Mouse (Mus musculus) embryonic facial prominence, embryonic 13.5 days (tissue): ENCODE measurements around the gene Ifnar2. TPM values are rescaled to one million over a fixed set of nuclear protein-coding genes. Genes with fewer than 3 reads are reported as not detected.
"Not testable (repeated sequence)": the region's sequence is repeated elsewhere in the genome, so short reads cannot be mapped to it uniquely, and the experiment has no call there.

Source experiments
- ATAC-seq: fragments of 200-750 bp; cut with Nextera tagmentation; 2 replicates; pipeline ENCODE4 v1.8.0; 2017; ENCODE audit warnings: low read depth; ENCODE audit not compliant: insufficient number of reproducible peaks, insufficient read depth, low FRiP score, low TSS enrichment
- H3K27ac ChIP-seq: fragments of 300-500 bp; sonication (generic); 2 replicates; pipeline ENCODE4 v1.5.1; 2015; ENCODE audit warnings: moderate library complexity, mild to moderate bottlenecking, inconsistent platforms
- H3K27me3 ChIP-seq: fragments of 300-500 bp; sonication (generic); 2 replicates; pipeline ENCODE4 v1.6.1; 2015; ENCODE audit warnings: mild to moderate bottlenecking, inconsistent platforms
- H3K36me3 ChIP-seq: fragments of 300-500 bp; sonication (generic); 2 replicates; pipeline ENCODE4 v1.6.1; 2015; ENCODE audit warnings: mild to moderate bottlenecking, inconsistent platforms
- H3K4me1 ChIP-seq: fragments of 300-500 bp; sonication (generic); 2 replicates; pipeline ENCODE4 v1.6.1; 2015; ENCODE audit warnings: inconsistent platforms
- H3K4me2 ChIP-seq: fragments of 300-500 bp; sonication (generic); 2 replicates; pipeline ENCODE4 v1.6.1; 2015; ENCODE audit warnings: moderate library complexity, mild to moderate bottlenecking, inconsistent platforms
- H3K4me3 ChIP-seq: fragments of 300-500 bp; sonication (generic); 2 replicates; pipeline ENCODE4 v1.5.1; 2015; ENCODE audit warnings: mild to moderate bottlenecking, inconsistent platforms
- H3K9ac ChIP-seq: fragments of 300-500 bp; sonication (generic); 2 replicates; pipeline ENCODE4 v1.6.1; 2015; ENCODE audit warnings: mild to moderate bottlenecking, inconsistent platforms
- H3K9me3 ChIP-seq: fragments of 300-500 bp; sonication (generic); 2 replicates; pipeline ENCODE4 v1.6.1; 2016; ENCODE audit warnings: inconsistent platforms
- WGBS: fragments of 180-500 bp; shearing (Covaris S2); methylation state at CpG from one replicate; pipeline ENCODE4 v1.1.7; 2015; ENCODE audit warnings: mixed read lengths; 5-methylcytosine and 5-hydroxymethylcytosine counted together
- polyA plus RNA-seq: library from polyadenylated mRNA; unstranded; fragments of >200 nt; fragmentation: Nextera tagmentation; extraction: Ambion mirVana; gene quantifications from 2 replicates; pipeline ENCODE4 v1.2.1, GENCODE M21; 2015

Ifnar2 gene
- polyA plus RNA-seq, 1 experiment from 2014 or later: 55.6 TPM

GRCm38 (mm10) chr16:91438081-91438480 lies 65.5 kb downstream of the Ifnar2 start:
- ATAC-seq: no peak
- no peaks in the 10 kb centered on the region for H3K9me3 ChIP-seq

GRCm38 (mm10) chr16:91438599-91438998 lies 66.0 kb downstream of the Ifnar2 start:
- H3K36me3 ChIP-seq, H3K9ac ChIP-seq, H3K4me2 ChIP-seq, H3K9me3 ChIP-seq, H3K4me1 ChIP-seq, ATAC-seq, H3K27ac ChIP-seq, H3K4me3 ChIP-seq, H3K27me3 ChIP-seq: not testable (repeated sequence)
- 85% methylated on average over 1 of the region's 1 CpGs for WGBS

More at GRCm38 (mm10) chr16:91438081-91438480, 65.5 kb downstream of the Ifnar2 start:
- no peaks in the 10 kb centered on the region for H3K27me3 ChIP-seq
- H3K4me1 ChIP-seq: peaks cover 5% of the 10 kb centered on the region; the same call in 1 of the 2 replicates
- WGBS: 77% methylated on average over 3 of the region's 3 CpGs
- no peak overlapping the region for H3K27ac ChIP-seq
- no peak overlapping the region for H3K4me3 ChIP-seq
- H3K36me3 ChIP-seq: no peaks in the 10 kb centered on the region
- no peak overlapping the region for H3K9ac ChIP-seq
- H3K4me2 ChIP-seq: no peak overlapping the region

DNA sequence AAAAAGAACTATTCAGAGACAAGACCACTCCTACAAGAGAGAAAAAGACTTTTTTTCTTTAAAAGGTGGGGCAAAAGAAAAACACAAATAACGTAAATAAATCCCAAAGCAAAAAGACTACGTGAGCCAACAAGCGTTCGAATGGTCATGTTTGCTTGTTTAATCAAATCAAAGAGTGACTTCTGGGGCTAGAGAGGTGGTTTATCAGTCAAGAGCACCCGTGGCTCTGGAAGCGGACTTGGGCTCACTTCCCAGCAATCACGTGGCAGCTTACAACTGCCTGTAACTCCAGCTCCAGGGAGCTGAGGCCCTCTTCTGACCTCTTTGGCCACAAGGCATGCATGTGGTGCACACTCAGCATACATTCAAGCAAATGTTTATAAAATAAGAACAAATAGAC lies 68.8 kb downstream of the Ifnar2 start:
- 61% methylated on average over 7 of the region's 7 CpGs for WGBS
- ATAC-seq: no peak
- no peak overlapping the region for H3K27ac ChIP-seq

GRCm38 (mm10) chr16:91441811-91442240 lies 69.2 kb downstream of the Ifnar2 start:
- ATAC-seq: no peak
- Histone ChIP-seq H3K4me2 (no peak overlapping the region), H3K4me3 (no peak overlapping the region), H3K9ac (no peak overlapping the region), H3K36me3 (no peaks in the 10 kb centered on the region), H3K9me3 (no peaks in the 10 kb centered on the region), H3K4me1 (peaks cover 5% of the 10 kb centered on the region), H3K27ac (no peak overlapping the region; the same call in 1 of the 2 replicates), H3K27me3 (no peaks in the 10 kb centered on the region)
- WGBS: 82% methylated on average over 7 of the region's 7 CpGs

More for the DNA sequence above, 68.8 kb downstream of the Ifnar2 start:
- Histone ChIP-seq H3K9me3 (no peaks in the 10 kb centered on the region), H3K4me1 (peaks cover 5% of the 10 kb centered on the region; the same call in 1 of the 2 replicates), H3K9ac (no peak overlapping the region), H3K36me3 (no peaks in the 10 kb centered on the region), H3K4me2 (no peak overlapping the region), H3K4me3 (no peak overlapping the region), H3K27me3 (no peaks in the 10 kb centered on the region)

- H3K36me3 ChIP-seq: no peaks in the 10 kb centered on the region
- no peak for ATAC-seq
- H3K27me3 ChIP-seq: no peaks in the 10 kb centered on the region
- H3K27ac ChIP-seq: no peak overlapping the region
- H3K4me1 ChIP-seq: peaks cover 12% of the 10 kb centered on the region
- no peaks in the 10 kb centered on the region for H3K9me3 ChIP-seq
- WGBS: 65% methylated on average over 4 of the region's 4 CpGs
- no peak overlapping the region for H3K4me2 ChIP-seq
- H3K4me3 ChIP-seq: no peak overlapping the region
- no peak overlapping the region for H3K9ac ChIP-seq
Measured at GRCm38 (mm10) chr16:91442446-91442845, 69.9 kb downstream of the Ifnar2 start.

- ATAC-seq: no peak
- Histone ChIP-seq H3K27me3 (no peaks in the 10 kb centered on the region), H3K9me3 (no peaks in the 10 kb centered on the region), H3K4me2 (no peak overlapping the region), H3K27ac (no peak overlapping the region), H3K9ac (no peak overlapping the region), H3K4me3 (no peak overlapping the region), H3K36me3 (no peaks in the 10 kb centered on the region), H3K4me1 (peaks cover 14% of the 10 kb centered on the region)
- WGBS: 39% methylated on average over 8 of the region's 8 CpGs
Measured at GRCm38 (mm10) chr16:91443211-91443611, 70.6 kb downstream of the Ifnar2 start.

DNA sequence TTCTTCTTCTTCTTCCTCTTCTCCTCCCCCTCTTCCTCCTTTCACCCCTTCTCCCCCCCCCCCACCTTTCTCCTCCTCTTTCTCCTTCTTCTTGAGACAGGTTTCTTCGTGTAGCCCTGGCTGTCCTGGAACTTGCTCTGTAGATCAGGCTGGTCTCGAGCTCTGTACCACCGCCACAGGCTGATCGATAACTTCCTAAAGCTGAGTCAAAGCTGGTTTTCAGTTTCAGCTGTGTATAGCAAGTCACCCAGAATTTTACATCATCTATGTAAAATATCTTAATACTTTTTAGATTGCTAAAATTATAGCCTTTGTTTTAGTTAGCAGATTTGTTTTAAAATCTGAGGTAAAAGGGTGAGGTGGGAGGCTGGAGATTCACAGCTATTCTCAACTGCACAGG lies 72.3 kb downstream of the Ifnar2 start:
- Histone ChIP-seq H3K4me1 (peaks cover 14% of the 10 kb centered on the region), H3K27me3 (no peaks in the 10 kb centered on the region), H3K36me3 (no peaks in the 10 kb centered on the region), H3K27ac (no peak overlapping the region), H3K4me2 (no peak overlapping the region), H3K4me3 (no peak overlapping the region), H3K9ac (no peak overlapping the region), H3K9me3 (no peaks in the 10 kb centered on the region)
- ATAC-seq: no peak
- WGBS: 87% methylated on average over 4 of the region's 4 CpGs

GRCm38 (mm10) chr16:91445566-91445965 lies 73.0 kb downstream of the Ifnar2 start:
- ATAC-seq: no peak
- H3K27ac ChIP-seq: no peak overlapping the region
- H3K36me3 ChIP-seq: no peaks in the 10 kb centered on the region
- H3K27me3 ChIP-seq: no peaks in the 10 kb centered on the region
- 85% methylated on average over 5 of the region's 5 CpGs for WGBS
- no peak overlapping the region for H3K4me2 ChIP-seq
- H3K4me1 ChIP-seq: peaks cover 14% of the 10 kb centered on the region
- no peak overlapping the region for H3K9ac ChIP-seq
- H3K9me3 ChIP-seq: no peaks in the 10 kb centered on the region
- H3K4me3 ChIP-seq: no peak overlapping the region

DNA sequence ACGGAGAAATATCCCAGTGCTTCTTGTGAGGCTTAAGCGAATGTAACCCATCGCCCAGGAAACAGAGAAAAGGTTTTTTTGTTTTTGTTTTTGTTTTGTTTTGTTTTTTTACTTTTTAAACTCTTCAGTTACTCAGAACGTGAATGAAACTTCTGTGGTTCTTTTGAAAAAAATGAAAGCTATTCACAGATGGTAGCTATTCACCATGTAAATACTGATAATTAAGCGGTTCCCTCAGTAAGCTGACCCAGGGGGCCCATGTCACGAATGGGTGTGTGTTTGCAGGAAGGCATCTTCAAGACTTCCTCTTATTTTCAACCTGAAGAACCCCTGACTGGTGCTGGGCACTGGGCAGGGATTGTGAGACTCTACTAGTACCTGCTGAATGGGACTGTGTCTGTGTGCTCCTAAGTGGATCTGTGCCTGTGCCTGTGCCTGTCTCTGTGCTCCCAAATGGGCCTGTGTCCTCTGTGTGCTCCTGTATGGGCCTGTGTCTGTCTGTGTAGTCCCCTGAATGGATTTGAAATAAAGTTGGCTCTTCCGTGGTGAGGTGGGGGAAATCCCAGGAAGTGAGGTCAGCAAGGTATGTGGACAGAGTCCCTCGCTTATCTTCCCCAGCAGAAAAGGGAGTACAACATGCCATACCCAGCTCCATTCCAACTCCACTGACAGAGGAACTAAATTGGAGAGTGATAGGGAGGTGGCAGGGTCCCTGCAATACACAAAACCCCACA lies 74.4 kb downstream of the Ifnar2 start:
- H3K27ac ChIP-seq: peak overlapping the region; percentile 44; the same call in 1 of the 2 replicates
- no peak overlapping the region for H3K4me3 ChIP-seq
- WGBS: 46% methylated on average over 8 of the region's 8 CpGs
- no peaks in the 10 kb centered on the region for H3K36me3 ChIP-seq
- no peak overlapping the region for H3K9ac ChIP-seq
- no peaks in the 10 kb centered on the region for H3K27me3 ChIP-seq
- no peak for ATAC-seq
- peaks cover 9% of the 10 kb centered on the region; the same call in 1 of the 2 replicates for H3K4me1 ChIP-seq
- H3K9me3 ChIP-seq: no peaks in the 10 kb centered on the region
- no peak overlapping the region for H3K4me2 ChIP-seq

- Histone ChIP-seq H3K27ac (peak overlapping the region; percentile 44; the same call in 1 of the 2 replicates), H3K4me1 (peaks cover 9% of the 10 kb centered on the region; the same call in 1 of the 2 replicates), H3K4me3 (no peak overlapping the region), H3K9me3 (no peaks in the 10 kb centered on the region), H3K27me3 (no peaks in the 10 kb centered on the region), H3K9ac (no peak overlapping the region), H3K36me3 (no peaks in the 10 kb centered on the region), H3K4me2 (no peak overlapping the region)
- WGBS: 77% methylated on average over 6 of the region's 6 CpGs
- ATAC-seq: no peak
Measured at GRCm38 (mm10) chr16:91447512-91447900, 74.9 kb downstream of the Ifnar2 start.

DNA sequence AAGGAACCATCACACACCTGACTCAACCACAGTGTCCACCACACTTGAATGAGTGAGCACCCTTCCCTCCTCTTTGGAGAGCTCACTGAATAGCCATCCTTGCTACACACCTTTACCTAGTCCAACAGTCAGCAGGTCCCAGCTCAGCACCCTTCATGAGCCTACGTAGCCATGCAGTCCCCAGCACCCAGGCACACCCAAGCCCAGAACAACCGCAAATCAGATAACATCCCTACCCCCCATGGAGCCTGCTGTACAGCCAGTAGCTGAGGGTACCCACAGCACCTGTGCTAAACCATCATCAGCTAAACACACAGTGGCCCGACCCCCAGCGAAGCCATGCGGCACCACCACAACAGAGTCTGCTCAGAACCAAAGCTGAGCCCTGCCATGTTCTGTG lies 75.5 kb downstream of the Ifnar2 start:
- peaks cover 9% of the 10 kb centered on the region; the same call in 1 of the 2 replicates for H3K4me1 ChIP-seq
- no peaks in the 10 kb centered on the region for H3K36me3 ChIP-seq
- H3K4me3 ChIP-seq: no peak overlapping the region
- no peak for ATAC-seq
- H3K9ac ChIP-seq: no peak overlapping the region
- H3K27ac ChIP-seq: no peak overlapping the region
- WGBS: 92% methylated on average over 5 of the region's 5 CpGs
- H3K4me2 ChIP-seq: no peak overlapping the region
- no peaks in the 10 kb centered on the region for H3K27me3 ChIP-seq
- no peaks in the 10 kb centered on the region for H3K9me3 ChIP-seq

GRCm38 (mm10) chr16:91448895-91449294 lies 76.3 kb downstream of the Ifnar2 start:
- WGBS: 80% methylated on average over 7 of the region's 7 CpGs
- H3K27ac ChIP-seq: no peak overlapping the region
- H3K4me2 ChIP-seq: no peak overlapping the region
- H3K27me3 ChIP-seq: no peaks in the 10 kb centered on the region
- H3K36me3 ChIP-seq: no peaks in the 10 kb centered on the region
- H3K4me1 ChIP-seq: peaks cover 9% of the 10 kb centered on the region; the same call in 1 of the 2 replicates
- ATAC-seq: no peak
- H3K9ac ChIP-seq: no peak overlapping the region
- no peaks in the 10 kb centered on the region for H3K9me3 ChIP-seq
- no peak overlapping the region for H3K4me3 ChIP-seq
